Mouse (Mus musculus) hindlimb bud, embryonic 11.5 days (tissue): ENCODE results near the gene Sap30l.
"Not testable (repeated sequence)": the region's sequence is repeated elsewhere in the genome, so short reads cannot be mapped to it uniquely, and the experiment has no call there.

ENCODE experiments used
- DNase-seq: peaks from one replicate; pipeline ENCODE4 v3.0.0-alpha.2; 2012; ENCODE audit warnings: low read depth, low spot score; ENCODE audit errors: extremely low spot score

Sap30l gene

DNA sequence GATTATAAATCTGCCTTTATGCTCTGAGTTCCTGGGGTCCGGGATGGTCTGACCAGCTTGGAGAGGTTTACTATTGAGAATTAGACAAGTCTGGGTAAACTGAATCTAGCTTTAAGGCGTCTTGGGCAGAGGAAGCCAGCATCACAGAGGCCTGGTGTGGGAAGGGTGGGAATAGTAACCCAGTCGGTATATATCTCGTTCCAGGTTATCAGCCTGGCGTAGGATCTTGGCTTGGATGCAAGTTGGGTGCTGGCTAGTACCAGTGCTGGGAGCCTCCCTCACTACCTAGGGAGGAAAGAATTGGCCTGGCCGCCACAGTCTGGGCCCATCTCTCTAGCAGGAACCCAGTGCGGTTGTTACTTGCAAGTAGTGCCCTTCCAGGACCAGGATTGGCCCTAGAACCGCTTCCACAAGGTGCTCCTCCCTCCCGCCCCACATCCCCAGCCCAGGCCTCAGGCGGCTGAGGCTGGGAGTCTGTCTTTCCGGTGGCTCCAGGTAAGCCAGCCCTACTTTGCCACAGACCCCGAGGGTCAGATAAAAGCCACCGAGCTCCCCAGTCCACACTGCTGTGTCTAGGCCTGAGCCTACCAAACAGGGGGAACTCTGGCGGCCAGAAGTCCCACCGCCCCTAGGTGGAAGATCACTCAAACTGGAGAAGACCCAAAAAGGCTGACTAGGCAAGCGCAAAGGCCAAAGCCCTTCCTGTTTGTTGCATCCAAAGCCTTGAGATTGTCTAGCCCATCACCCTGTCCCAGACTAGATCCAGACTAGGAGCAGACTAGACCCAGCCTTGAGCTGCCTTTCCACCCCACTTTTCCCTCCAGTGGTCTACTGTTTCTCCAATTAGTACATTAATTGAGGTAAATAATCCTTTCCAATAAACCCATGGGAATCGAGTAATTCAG, 28.7 kb downstream of the Sap30l start:
- DNase-seq = no peak

DNA sequence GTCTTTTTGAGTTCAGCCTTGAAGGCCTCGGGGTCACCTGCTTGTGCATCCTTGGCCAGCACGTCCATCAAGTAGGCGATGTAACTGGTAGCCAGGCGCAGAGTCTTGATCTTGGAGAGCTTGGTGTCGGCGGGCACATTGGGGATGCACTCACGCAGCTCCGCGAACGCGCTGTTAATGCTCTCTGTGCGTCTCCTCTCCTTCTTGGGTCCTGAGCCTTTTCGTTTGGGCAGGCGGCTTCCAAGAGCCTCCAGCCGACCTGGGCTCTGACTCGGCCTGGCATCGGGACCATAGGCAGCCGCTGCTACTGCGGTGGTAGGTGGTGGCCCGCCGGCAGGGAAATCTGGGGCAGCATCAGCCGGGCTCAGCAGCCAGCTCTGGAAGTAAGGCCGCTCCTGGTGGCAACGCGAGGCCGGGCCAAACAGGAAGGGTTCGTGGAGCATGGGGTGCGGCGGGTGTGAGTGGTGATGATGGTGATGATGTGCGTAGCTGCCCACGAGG, 29.9 kb downstream of the Sap30l start:
- no peak for DNase-seq

DNA sequence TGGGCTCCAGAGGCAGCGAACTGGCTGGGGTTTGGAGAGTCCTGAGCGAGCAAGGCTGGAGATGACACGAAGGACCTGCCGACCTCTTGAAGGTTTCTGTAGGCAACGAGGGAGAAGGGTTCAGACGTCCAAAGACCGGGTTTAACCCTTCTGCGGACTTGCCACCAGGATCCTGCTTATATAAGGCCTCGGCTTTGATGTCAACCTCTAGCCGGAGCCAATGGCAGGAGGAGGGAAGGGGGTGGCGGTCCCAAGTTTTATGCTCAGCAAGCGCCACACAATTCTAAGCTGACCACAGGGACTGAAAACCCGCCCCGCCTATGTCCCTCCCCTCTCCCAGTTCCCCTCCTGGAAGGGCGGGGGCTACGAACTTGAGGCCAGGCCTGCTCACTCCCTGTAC, 30.4 kb downstream of the Sap30l start:
- DNase-seq = no peak

DNA sequence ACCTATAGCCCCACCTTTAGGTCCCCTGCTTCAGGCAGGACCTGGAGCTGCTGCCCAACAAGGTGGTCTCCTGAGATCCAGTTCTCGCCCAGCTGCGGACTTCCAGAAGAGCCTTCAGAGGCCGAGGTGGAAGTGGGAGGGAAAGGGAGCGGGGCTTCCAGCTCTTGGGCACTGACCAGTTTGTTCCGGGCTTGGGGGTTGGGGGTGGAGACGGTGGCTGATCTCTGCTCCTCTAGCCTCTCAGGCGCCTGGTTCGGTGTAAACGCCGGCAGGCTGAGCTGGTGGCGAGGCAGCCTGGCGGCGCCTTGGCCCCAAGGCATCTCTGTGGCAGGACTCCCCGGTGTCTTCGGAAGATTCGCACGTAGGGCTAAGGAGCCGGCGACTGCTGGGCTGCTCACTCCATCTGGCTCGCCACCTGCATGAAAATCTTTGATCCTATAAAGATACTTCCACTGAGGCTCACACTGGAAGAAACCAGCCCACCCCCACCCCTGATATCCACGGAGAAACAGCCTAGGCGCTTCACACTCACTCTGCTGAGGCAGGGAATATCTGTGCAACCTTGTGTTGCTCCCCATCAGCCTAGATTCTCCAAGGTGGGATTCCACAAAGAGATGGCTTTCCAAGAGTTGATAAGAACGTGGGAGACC, 31.2 kb downstream of the Sap30l start, which contains the start of gene Hand1:
TSS of gene Hand1 (minus strand) at position 267 of the 650 bp plus-strand sequence.
- no peak for DNase-seq

DNA sequence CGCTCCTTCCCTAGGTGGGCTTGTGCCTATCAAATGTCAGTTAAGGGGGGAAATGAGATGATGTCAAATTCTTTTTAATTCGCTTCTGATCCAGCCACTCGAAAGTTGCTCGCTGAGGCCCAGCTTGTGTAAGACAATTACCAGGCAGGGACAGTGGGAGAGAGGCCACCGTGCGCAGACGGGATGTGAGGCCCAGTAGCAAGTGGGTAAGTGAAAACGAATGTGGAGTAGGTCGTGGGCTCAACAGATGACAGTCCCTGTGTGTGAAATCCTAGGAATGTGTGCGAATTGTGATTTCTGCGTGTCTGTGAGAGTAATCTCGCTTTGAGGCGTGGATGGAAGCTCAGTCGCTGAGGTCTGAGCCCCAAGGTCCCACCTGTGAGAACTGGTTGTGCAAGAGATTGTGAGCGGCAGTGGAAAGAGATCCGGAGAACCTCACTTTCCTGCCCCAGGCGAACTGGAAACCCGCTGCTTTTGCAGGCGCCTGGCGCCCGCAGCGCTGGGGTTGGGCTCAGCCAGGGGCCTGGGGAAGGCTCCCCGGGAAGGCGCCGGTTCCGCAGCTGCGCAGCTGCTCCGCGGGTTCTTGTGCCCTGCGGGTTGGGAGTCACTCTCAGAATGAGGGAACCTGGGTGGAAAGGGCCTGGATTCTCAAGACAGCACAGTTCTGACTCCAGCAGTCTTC, 32.0 kb downstream of the Sap30l start:
- DNase-seq = no peak

DNA sequence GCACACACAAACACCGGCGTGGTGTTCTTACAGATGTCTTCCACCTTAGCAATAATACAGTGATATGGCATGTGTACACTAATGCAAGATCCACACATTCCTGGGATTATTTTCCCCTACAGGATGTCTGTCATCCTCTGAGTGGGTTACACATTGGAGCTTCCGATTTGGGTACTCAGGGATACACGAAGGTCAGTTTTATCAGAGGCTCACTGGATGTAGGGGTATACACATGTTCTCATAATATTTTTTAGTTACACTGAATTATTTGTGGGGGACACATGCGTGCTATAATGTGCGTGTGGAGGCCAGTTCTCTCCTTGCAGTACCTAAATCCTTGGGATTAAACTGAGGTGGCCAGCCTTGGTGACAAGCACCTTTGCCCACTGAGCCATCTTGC, 32.6 kb downstream of the Sap30l start:
- DNase-seq = no peak

DNA sequence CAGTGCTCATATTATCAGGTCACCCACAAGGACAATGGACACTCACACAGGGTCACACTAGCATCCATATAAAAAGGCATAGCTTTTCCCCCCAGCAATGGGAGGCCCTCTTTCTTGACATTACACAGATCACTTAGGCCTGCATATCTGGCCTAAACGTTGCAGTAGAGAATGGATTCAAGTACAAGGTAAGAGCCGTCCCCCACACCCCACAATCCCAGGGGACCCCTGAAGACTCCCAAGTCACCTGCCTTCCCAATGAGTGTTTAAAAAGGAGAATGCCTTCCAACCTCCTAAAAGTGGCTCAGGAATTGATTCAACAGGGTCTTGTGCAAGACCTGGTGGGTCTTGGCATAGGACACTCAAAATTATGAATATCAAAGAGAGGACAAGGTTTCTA, 33.9 kb downstream of the Sap30l start:
- no peak for DNase-seq

DNA sequence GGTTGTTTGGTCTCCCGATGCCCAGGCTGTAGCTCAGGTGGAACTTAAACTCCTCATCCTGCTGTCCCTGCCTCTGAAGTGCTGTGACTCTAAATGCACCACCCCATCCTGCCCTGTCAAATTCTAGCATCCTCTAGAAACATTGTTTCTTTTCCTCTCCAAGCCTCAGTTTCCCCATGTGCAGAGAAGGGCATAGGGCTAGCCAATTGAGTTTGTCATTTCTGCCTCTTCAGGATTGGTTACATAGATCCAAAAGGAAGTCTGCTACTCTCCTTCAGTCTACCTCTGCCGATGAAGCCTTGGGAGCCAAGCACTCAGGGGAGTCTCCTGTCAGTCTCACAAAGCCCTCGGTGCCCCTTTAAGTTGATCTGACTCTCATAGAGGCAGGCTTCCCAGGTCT, 34.5 kb downstream of the Sap30l start:
- DNase-seq = no peak

DNA sequence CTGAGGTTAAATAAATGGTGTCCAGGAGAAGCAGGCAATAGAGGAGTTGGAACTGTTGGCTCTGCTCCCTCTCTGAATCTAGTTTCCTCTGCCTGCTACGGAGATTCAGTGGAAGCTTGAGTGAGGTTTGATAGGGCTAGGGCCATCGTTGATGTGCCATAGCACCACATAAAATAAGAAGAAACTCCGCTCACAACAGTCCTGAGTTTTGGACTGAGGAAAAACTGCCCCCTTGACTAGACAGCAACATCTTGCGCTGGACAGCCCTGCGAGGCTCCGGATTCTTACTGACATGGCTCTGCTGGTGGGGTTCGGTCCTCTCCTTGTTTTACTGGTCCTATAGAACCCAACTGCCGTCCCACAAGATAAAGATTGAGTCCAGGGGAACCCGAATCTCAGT, 35.0 kb downstream of the Sap30l start:
- DNase-seq = no peak

DNA sequence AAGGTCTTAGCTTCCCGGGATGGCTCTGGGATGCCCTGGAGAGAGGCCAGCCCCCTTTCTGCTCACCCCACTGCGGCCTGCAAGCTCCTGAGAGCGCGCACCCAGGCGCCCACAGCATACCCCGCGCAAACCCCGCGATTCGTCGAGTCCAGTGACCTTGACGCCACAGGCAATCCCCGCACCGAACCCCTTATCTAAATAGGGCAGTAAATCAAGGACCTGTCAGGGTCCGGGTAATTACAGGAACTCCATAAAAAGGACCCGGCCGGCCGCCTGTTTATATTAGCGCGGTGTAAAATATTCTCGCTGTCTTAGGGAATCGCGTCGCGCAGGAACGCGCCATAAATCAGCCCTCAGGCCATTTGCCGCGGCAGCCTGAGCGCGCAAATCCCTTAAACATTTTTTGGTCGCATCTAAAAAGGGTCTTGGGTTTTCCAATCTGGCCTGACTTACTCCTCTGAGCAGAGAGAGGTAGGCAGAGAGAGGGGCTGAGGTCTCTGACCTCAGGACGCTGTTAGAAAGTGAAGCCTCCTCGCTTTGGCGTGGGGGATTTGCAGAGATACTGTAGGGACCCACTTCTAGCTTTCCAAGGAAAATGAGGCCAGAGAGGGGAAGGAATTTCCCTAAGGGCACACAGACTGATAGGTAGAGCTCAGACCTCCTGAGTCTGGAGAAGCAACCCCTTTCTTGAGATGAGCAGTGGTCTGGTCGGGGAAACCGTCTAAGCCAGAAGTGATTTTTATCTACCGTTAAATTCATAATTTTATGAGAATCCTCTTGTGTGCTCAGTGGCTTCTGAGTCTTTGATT, 35.6 kb downstream of the Sap30l start:
- DNase-seq = no peak

DNA sequence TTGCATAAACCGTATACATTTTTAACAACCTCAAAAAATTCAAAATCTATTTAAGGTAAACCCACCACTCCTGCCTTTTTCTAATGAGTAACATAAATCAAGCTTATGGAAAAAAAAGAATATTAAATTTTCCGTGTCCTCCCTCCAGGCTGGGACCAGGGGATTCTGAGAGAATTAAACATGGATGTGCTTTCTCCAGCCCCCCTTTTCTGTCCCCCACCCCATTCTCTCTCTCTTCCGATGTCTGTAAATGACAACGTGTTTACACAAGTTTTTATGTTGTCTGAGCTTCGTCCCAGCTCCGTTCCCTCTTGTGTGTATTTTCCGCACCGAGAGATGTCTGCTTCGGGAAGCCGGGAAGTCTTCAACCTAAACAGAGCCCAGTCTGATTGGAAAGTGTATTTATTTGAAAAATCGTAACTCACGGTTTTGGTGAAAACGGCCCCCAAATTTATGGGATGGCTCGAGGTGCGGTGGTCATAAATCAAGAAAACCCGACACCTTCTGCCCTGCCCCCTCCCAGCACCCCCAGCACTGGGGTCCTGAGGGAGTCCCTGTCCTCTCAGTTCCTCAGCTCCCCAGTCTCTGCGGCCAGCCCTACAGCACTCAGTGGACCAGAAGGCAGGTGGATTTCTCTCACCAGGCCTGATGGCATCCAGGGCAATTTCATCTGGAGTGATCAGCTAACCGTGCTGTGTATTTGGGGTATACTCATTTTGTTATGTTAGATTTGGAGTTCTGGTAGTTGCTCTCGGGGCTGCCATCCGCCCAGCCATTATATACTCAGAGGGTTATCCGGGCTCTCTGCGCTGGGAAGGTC, 36.6 kb downstream of the Sap30l start:
- no peak for DNase-seq

DNA sequence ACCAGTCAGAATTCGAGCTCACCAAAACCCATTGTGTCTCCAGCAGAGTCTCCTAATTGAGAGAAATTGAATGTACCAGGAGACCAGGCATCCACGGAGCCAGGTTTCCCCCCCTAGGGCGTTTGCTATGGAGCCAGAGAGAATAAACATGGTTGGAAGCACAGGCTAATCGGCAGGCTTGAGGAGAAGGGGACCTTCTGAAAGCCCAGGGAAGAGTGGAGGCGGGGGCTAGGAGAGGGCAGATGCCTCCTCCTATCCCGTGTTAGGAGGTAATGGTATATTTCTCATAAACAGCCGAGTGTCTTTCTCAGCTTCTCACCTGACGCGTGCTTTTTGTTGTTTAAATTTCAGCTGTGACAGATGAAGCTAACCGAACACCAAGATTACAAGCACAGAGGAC, 39.5 kb downstream of the Sap30l start:
- no peak for DNase-seq

DNA sequence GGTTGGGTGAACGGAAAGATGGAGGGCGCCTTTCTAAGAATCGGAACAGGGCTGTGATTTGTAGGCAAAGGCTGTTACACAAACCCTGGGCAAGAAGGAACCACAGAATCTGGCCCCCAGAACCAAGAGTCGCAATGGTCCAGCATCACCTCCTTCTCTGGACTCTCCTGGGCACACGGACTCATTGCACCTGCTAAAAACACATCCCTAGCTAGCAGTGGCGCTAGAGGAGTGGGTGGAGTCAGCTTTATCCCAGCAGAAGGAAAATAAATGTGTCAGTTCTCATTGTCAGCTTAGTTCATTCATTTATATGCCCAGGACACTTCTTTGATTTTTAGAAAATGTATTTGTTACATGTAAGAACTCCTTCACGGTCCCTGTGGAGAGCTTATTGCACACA, 40.0 kb downstream of the Sap30l start:
- DNase-seq = no peak

DNA sequence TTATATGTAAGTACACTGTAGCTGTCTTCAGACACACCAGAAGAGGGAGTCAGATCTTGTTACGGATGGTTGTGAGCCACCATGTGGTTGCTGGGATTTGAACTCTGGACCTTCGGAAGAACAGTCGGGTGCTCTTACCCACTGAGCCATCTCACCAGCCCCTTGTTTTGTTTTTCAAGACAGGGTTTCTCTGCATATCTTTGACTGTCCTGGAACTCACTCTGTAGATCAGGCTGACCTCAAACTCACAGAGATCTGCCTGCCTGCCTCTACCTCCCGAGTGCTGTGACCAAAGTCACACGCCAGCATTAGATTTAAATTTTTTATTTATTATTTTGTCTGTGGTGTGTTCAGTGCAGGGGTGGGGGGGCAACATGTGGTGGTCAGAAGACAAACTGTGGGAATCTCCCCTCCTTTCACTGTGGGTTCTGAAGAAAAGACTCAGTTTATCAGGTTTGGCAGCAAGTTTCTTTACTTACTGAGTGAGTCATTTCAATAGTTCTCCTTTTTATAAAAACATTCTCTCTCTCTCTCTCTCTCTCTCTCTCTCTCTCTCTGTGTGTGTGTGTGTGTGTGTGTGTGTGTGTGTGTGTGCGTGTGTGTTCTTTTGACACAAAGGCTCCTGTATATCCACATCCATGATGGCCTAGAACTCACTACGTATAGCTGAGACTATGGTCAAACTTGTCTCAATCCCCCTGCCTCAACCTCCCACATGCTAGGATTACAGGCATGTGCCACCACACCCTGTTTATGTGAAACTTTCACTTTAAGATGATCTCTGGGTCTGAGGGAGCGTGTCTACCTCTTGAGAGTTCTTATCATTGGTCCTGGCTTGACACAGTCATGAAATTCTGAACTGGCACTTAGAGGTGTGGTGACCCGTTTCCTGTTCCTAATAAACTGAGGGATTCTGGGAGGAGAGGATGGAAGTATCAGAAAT, 45.3 kb downstream of the Sap30l start:
- not testable (repeated sequence) for DNase-seq

DNA sequence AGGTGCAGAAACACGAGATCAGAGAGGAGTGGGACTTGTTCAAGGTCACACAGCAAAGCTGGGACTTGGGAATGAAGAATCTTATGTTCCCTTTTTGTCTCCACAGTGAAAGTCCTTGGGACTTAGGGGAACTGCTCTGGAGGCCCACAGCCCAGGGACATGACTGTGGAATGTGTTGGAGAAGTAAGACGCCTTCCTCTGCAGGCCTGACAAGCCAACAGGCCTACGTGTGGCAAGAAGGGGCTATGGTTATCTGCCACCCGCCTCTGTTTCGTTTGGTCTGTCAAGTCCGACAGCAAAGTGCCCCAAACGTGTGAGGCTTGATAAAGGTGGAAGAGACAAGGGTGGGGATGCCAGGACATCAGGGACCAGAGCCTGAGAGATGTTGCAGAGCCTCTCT, 46.0 kb downstream of the Sap30l start:
- no peak for DNase-seq

DNA sequence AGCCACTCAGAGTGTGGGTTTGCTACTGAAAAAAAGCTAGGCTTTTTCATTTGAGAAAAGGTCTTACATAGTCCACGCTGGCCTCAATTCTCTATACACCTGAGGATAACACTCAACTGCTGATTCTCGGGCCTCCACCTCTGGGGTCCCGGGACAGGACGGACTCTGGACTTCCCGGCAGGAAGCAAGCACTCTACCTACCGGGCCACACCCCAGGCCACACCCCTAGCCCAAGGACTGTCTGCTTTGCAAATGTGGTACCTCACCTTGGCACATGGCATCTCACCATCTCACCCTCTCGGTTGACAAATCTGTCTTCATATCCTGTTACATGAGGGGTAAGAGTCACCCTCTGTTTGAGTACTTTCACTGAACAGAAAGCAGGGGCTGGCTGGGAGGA, 48.9 kb downstream of the Sap30l start:
- DNase-seq = no peak

DNA sequence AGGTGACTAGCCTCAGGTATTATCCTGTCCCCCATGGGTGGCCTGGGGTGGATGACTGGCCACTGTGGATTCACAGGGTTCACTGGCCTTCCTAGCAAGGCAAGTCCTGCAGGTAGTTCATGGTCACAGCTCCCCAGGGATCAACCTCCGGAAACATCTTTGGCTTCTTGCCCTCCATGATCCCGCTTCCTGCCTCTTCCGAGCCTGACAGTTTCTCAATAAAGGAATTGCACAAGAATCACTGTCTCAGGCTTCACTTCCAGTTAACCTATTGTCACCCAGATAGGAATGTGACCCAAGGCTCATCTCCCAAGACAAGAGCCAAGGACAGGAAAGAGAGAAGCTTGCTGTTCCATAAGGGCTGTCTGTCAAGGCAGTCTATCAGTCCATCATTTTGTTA, 49.5 kb downstream of the Sap30l start:
- DNase-seq = no peak

DNA sequence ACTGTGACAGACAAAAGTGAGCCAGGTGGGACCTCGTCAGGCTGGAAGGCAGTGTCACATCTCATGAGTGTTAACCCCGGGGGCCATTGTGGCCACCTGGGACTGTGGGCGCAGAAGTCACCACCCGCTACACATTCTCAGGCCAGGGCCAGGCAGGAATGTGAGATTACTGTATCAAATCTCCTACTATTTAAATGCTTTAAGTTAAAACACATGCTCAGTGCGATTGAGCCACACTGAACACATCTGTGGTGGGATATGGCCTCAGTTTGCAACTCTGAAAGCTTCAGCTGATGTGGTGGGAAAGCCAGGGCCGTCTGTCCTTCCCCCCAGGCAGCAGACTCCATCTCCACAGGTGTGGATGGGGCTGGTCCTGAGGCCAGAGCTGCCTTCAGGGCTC, 52.1 kb downstream of the Sap30l start:
- DNase-seq = no peak

DNA sequence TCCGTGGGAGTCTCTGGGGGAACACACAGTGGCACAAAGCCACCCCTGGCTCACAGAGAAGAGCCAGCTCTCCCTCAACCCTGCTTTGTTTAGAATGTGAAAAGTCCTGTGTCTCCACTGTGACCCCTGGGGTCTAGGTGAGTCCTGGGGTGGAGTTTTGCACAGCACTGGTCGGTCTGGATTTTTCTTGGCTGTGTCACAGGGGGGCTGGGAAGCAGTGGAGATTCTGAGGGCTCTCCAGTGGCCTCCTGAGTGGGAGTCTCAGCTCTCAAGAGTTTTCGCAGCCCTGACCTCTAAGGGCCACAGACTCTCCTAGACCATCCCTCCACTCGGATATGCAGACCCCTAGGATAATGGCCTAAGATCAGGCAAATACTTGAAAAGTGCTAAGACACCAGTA, 56.3 kb downstream of the Sap30l start:
- no peak for DNase-seq
